Mouse (Mus musculus) G1E (cell line): ENCODE results near the gene Csrnp2. TPM values are rescaled to one million over a fixed set of nuclear protein-coding genes. Genes with fewer than 3 reads are reported as not detected.
A peak's percentile ranks its signal among the peaks of the same experiment; 100 is the strongest.

Source experiments
- ATAC-seq: 2 replicates; pipeline ENCODE4 v1.8.0; 2016; ENCODE audit warnings: mild to moderate bottlenecking; ENCODE audit not compliant: insufficient number of reproducible peaks, poor library complexity, low FRiP score, severe bottlenecking; ENCODE audit errors: extremely low read depth
- DNase-seq: peaks from one replicate; pipeline ENCODE4 v3.0.0; 2012; ENCODE audit warnings: low spot score
- H3K27me3 ChIP-seq: 2 replicates; pipeline ENCODE4 v1.6.1; 2012; ENCODE audit warnings: mild to moderate bottlenecking, low read length, inconsistent platforms; ENCODE audit not compliant: insufficient read depth
- H3K36me3 ChIP-seq: replicated peaks from 2 replicates; pipeline ENCODE3; 2012; ENCODE audit warnings: mild to moderate bottlenecking, inconsistent platforms
- H3K4me1 ChIP-seq: 2 replicates; pipeline ENCODE4 v1.6.1; 2012; ENCODE audit warnings: low read depth, low read length, inconsistent platforms, mixed read lengths; ENCODE audit not compliant: insufficient read depth
- H3K4me3 ChIP-seq: 2 replicates; pipeline ENCODE4 v1.5.1; 2012; ENCODE audit warnings: low read depth, mild to moderate bottlenecking, inconsistent platforms, low read length, moderate library complexity, mixed read lengths
- H3K9me3 ChIP-seq: replicated peaks from 2 replicates; pipeline ENCODE4 v1.6.1; 2012; ENCODE audit warnings: inconsistent platforms
- CTCF ChIP-seq: IDR thresholded peaks from 2 replicates; pipeline ENCODE4 v1.5.1; 2012; ENCODE audit warnings: low read depth, low read length, inconsistent platforms, mixed read lengths
- GATA1 ChIP-seq: IDR thresholded peaks from 2 replicates; pipeline ENCODE4 v1.6.1; 2012; ENCODE audit warnings: borderline replicate concordance, low read length, inconsistent platforms, mixed read lengths
- GATA2 ChIP-seq: IDR thresholded peaks from 2 replicates; pipeline ENCODE4 v1.6.1; 2012; ENCODE audit warnings: low read depth, low read length, inconsistent platforms, borderline replicate concordance
- POLR2AphosphoS5 ChIP-seq: IDR thresholded peaks from 2 replicates; pipeline ENCODE4 v1.6.1; 2012; ENCODE audit warnings: low read depth, low read length, inconsistent platforms; ENCODE audit not compliant: insufficient replicate concordance
- TAL1 ChIP-seq: conservative IDR thresholded peaks from 2 replicates; pipeline ENCODE4 v1.6.1; 2012; ENCODE audit warnings: low read depth, low read length, inconsistent platforms, mixed read lengths
- polyA plus RNA-seq: library from polyadenylated mRNA; stranded (reverse); fragments of >175 nt; gene quantifications from 2 replicates; pipeline ENCODE4 v1.2.3, GENCODE M21; 2012
- total RNA-seq, 2 experiments: library from RNA; stranded (forward) in 1 of 2; stranded (reverse) in 1 of 2; fragments of 200-1000 nt in 1 of 2; fragments of >200 nt in 1 of 2; fragmentation: Nextera tagmentation in 1 of 2; gene quantifications; 2 replicates each; pipeline ENCODE4 v1.2.3; 2014 to 2017

The Csrnp2 gene
- total and polyA plus RNA-seq, 3 experiments, result 1.3 to 3.8 (median 3.1) TPM

GRCm38 (mm10) chr15:100469189-100469545 lies 26.1 kb downstream of the Csrnp2 start:
- Histone ChIP-seq H3K36me3 (peaks cover 66% of the 10 kb centered on the region), H3K27me3 (no peaks in the 10 kb centered on the region), H3K4me3 (peak overlapping the region; percentile 90), H3K4me1 (peaks cover 35% of the 10 kb centered on the region), H3K9me3 (0 out of 2 replicates have a peak, but pooled peaks cover 2% of the 10 kb centered on the region)
- no peak for TF ChIP-seq GATA1
- TF ChIP-seq GATA2, result no peak
- TF ChIP-seq CTCF, result no peak
- TF ChIP-seq TAL1, result no peak
- TF ChIP-seq POLR2AphosphoS5, result no peak
- DNase-seq (no peak), ATAC-seq (no peak)

GRCm38 (mm10) chr15:100468295-100469188 lies 26.7 kb downstream of the Csrnp2 start, which contains the start of gene Letmd1:
Letmd1 (plus strand) TSS chr15:100469023.
- ATAC-seq (peak; percentile 85), DNase-seq (peak; percentile 95)
- TF ChIP-seq GATA1 (no peak), CTCF (peak; percentile 81), GATA2 (no peak)
- Histone ChIP-seq H3K9me3 (0 out of 2 replicates have a peak, but pooled peaks cover 2% of the 10 kb centered on the region), H3K4me1 (peaks cover 35% of the 10 kb centered on the region), H3K36me3 (peaks cover 60% of the 10 kb centered on the region), H3K27me3 (no peaks in the 10 kb centered on the region), H3K4me3 (peak within 1 kb of the TSS; percentile 90)

GRCm38 (mm10) chr15:100467738-100468137 lies 27.6 kb downstream of the Csrnp2 start:
- peak overlapping the region; percentile 90 for H3K4me3 ChIP-seq
- no peak for ATAC-seq
- no peak for TF ChIP-seq CTCF
- no peak for TF ChIP-seq TAL1
- no peak for TF ChIP-seq GATA1
- TF ChIP-seq POLR2AphosphoS5, result no peak
- no peak for TF ChIP-seq GATA2
- DNase-seq, result no peak
- H3K4me1 ChIP-seq, result peaks cover 35% of the 10 kb centered on the region
- 0 out of 2 replicates have a peak, but pooled peaks cover 2% of the 10 kb centered on the region for H3K9me3 ChIP-seq
- peaks cover 54% of the 10 kb centered on the region for H3K36me3 ChIP-seq
- H3K27me3 ChIP-seq, result no peaks in the 10 kb centered on the region

GRCm38 (mm10) chr15:100465432-100465831 lies 29.9 kb downstream of the Csrnp2 start:
- ATAC-seq, result no peak
- no peak for DNase-seq

GRCm38 (mm10) chr15:100463712-100464111 lies 31.6 kb downstream of the Csrnp2 start:
- ATAC-seq, result no peak
- no peak overlapping the region for H3K4me3 ChIP-seq
- peaks cover 48% of the 10 kb centered on the region for H3K4me1 ChIP-seq
- H3K9me3 ChIP-seq, result no peaks in the 10 kb centered on the region
- no peak for DNase-seq
- peaks cover 22% of the 10 kb centered on the region for H3K36me3 ChIP-seq
- no peaks in the 10 kb centered on the region for H3K27me3 ChIP-seq
- TF ChIP-seq GATA1 (no peak), CTCF (peak; percentile 53; the same call in 1 of the 2 replicates)

More at GRCm38 (mm10) chr15:100465432-100465831, 29.9 kb downstream of the Csrnp2 start:
- Histone ChIP-seq H3K36me3 (peaks cover 32% of the 10 kb centered on the region), H3K9me3 (no peaks in the 10 kb centered on the region), H3K4me1 (peaks cover 49% of the 10 kb centered on the region), H3K4me3 (no peak overlapping the region), H3K27me3 (no peaks in the 10 kb centered on the region)
- TF ChIP-seq GATA1, result no peak
- TF ChIP-seq TAL1, result no peak
- TF ChIP-seq POLR2AphosphoS5, result no peak
- TF ChIP-seq CTCF, result no peak
- no peak for TF ChIP-seq GATA2

GRCm38 (mm10) chr15:100462086-100462485 lies 33.2 kb downstream of the Csrnp2 start:
- Histone ChIP-seq H3K27me3 (no peaks in the 10 kb centered on the region), H3K4me1 (peaks cover 45% of the 10 kb centered on the region), H3K4me3 (no peak overlapping the region), H3K36me3 (peaks cover 19% of the 10 kb centered on the region), H3K9me3 (no peaks in the 10 kb centered on the region)
- no peak for TF ChIP-seq GATA1
- no peak for TF ChIP-seq TAL1
- no peak for TF ChIP-seq GATA2
- TF ChIP-seq POLR2AphosphoS5, result no peak
- no peak for TF ChIP-seq CTCF
- no peak for DNase-seq
- no peak for ATAC-seq
